Mouse (Mus musculus) cerebellum, postnatal 25 days (tissue): ENCODE measurements around the gene Olfr750.
A peak's percentile ranks its signal among the peaks of the same experiment; 100 is the strongest.

ENCODE experiments used
- DNase-seq, 2 experiments: peaks; one replicate each; pipeline ENCODE4 v3.0.0; 2021; ENCODE audit warnings: mixed read lengths in 2 of 2

The Olfr750 gene

DNA sequence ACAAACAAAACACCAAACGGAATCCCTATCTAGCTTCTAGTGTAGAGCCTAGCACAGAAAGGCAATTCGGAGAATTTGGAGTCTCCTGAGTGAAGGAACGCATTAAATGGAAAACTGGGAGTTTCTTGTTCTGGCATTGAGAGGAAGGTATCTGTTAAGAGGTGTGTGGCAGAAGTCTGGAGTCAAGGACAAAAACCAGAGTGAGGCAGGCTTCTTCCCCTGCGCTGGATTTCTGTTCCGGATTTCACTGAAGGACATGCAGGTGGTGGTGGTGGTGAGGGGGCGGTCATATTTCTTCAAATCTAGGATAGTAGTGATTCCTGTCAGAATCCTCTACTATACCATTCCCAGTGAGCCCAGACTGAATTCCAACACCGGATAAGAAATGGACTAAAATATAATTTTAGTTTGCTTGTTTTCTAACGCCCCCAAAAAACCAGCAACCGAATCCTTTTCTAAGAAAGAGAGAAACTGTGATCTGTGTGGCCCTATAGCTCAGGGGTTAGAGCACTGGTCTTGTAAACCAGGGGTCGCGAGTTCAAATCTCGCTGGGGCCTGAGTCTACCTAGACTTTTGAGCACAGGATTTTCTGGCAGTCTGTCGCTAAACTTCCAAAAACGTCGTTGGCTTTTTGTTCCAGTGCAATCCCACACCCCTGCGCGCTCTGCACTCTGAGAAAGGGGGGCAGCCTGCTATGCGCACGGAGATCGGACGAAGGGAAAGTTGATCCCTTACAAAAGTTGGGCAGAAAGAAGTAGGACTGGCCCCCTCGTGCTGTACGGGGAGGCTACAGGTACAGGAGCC, 14.1 kb upstream of the Olfr750 start:
- DNase-seq: peak; percentile 87 to 90

- DNase-seq: no peak
Measured at GRCm38 (mm10) chr14:51087762-51088161, 13.5 kb upstream of the Olfr750 start.

GRCm38 (mm10) chr14:51085911-51086310, 11.7 kb upstream of the Olfr750 start:
- no peak for DNase-seq

GRCm38 (mm10) chr14:51085086-51085485, 10.9 kb upstream of the Olfr750 start:
- DNase-seq: no peak

DNA sequence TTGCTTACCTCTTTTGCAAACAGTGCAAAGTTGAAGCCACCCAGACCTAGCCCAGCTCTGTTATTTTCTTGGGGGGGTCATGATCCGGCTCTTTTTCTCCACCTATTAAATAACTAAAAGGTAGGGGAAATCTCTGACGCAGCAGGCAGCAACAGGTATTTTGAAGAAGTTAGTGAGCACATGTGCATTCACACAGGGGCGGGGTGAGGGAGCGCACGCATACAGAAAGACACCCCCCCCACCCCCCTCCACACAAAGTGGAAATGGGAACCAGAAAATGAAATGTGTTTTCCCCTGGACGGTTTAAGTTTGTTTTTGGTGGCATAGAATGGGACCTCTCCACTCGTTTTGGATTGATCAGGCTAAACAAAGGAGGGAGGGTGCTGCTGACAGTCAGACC, 9.6 kb upstream of the Olfr750 start:
- no peak for DNase-seq

DNA sequence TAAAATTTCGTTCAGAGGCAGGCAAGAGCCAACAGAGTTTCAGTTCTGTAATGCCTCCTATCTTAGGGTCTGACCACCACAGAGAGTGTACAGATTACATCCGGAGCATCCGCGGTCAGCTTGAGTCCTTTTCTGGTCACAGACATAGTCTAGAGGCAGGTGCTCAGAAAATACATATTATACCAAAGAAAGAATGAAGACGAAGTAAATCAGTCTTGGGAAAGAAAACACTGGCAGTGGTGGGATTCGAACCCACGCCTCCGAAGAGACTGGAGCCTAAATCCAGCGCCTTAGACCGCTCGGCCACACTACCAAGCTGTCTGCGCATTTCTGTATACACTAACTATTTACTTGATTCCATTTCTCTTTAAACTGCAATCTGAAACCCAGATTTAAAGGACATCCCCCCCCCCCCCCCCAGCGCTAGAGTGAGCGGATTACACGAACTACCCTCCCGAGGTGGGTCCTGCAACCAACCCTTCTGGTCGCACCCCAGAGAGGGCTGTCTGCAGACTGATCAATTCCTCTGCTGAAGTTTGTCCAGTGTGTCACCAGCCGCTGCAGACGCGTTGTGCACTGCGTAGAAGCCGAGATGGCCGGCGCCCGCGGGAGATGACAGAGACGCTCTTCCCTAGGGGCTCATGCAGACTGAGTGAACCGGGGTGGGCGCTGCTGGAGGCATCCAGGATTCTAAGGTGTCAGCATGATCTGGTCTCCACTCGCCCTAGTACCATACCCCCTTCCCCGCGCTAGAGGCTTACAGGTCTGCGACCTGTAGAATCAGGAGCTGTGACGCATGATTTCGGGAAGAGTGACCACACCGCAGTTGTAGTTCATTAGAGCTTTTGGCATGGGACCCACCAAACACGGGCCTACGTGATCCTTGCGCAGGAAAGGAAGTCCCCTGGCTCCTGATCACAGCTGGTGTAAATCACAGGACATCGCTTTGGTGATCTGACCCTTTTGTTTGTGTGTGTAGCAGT, 8.7 kb upstream of the Olfr750 start:
- peak; percentile 60 to 75 for DNase-seq

GRCm38 (mm10) chr14:51081035-51081434, 6.8 kb upstream of the Olfr750 start:
- DNase-seq: no peak

GRCm38 (mm10) chr14:51079180-51079579, 4.9 kb upstream of the Olfr750 start:
- no peak for DNase-seq

DNA sequence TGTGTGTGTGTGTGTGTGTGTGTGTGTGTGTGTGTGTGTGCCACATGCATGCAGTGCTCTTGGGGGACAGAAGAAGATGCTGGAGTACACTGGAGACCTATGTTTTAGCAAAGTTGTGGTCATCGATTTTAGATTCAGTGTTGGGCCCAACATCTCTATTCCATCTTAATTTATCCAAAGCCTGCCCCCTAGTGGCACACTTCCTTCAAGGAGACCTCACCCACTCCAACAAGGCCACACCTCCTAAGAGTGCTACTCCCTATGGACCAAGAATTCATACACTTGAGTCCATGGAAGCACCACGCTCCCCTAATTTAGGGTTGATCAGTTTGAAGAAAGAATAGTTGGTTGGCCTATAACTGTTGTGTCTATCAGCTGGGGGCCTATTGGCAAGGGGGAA, 4.6 kb downstream of the Olfr750 start:
- DNase-seq: peak in 1 of 2 experiments; percentile 43

DNA sequence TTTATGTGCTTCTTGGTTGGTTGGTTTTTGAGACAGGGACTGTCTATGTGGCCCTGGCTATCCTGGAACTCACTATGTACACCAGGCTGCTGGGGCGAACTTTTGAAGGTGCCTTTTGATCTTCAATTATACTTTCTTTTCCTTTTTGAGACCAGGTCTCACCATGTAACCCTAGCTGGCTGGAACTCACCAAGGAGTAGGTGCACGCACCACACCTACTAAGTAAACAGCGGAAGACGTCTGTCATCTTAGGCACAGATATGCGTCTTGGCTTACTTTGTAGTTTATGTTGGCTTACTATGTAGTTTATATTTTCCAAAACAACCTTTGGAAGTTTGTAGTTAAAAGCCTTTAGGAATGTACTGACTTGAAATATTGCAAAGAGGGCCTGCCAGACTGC, 5.3 kb downstream of the Olfr750 start:
- no peak for DNase-seq

GRCm38 (mm10) chr14:51060761-51061160, 13.5 kb downstream of the Olfr750 start:
- DNase-seq: no peak

DNA sequence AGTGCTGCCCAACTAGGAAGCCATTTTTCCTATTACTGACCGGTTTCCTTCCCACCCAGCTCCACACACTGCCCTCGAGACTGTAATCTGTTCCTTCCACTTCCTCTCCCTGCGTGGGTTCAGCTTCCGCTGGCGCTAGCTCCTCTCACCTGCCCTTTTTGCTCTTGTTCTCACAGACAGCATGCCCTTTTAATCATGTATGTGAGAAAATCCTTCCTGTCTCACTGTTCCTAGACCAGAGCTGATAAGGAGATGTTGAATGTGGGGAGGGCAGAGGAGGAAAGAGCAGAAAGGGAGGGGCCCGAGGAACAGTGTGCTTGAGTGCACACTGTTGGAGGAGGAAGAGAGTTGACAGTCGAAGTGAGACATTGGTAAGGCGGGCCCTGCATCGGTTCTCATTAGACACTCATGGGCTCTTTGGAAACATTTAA, 16.8 kb downstream of the Olfr750 start, which contains the start of gene Rnase12:
Rnase12 (minus strand) TSS at position 261 of the 431 bp plus-strand sequence.
- no peak for DNase-seq

DNA sequence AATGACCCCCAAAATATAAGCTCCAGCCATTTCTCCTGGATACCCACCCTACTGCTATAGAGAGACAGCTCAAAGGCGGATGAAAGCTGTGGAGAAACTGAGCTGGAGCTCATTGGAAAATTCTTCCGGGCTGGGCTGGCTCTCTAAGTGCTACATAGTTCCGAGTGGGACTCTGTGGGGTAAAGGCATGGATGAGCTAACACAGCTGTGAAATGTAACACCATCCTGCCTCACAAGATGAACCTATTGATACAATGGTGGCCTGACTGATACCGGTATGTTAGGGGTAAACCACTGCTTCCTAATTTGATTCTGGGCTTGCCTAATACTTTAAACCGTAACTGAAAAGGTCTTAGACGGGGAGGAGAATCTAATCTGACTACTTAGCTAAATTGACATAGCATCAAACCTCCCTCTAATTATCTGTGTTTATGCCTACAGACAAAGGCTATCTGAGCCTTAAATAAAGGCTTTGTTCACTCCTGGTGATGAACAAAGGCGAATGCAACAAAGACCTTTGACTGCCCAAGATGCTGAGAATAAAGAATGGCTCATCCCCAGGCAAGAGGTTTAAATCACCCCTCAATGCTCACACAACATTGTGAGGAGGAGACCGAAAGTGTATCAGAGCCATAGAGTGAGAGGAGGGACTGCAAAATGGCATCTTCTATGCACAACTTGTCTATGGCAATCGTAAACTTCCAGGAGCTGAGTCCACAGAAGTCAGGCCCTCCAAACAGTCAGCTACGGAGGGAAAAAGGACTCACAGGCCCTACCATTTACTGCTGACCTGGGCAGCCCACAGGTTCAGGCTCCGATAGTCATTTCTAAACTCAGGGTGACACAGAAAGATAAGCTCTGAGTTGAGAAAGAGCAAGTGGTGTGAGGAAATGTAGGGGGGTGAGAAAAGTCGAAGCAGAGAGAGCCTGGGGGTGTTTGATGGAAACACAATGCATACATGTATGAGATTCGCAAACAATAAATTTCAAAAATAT, 19.7 kb downstream of the Olfr750 start:
- no peak for DNase-seq

DNA sequence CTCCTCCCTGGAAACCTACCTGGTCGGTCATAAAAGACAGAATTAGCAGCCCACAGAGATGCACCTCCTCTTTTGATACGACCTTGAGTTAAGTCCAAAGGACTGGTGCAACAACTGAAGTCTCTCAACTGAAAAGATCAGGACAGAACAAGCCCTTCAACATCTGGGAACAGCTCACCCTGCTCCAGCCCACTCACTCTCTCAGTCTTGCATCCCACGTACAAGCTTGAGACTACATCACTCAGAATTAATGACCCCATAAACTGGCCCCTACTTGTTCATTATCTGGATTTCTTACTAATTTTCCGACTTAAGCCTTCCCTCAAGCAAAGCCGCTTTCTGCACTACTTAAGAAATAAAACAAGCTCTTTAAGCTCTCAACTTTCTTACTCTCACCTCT, 21.1 kb downstream of the Olfr750 start:
- no peak for DNase-seq

DNA sequence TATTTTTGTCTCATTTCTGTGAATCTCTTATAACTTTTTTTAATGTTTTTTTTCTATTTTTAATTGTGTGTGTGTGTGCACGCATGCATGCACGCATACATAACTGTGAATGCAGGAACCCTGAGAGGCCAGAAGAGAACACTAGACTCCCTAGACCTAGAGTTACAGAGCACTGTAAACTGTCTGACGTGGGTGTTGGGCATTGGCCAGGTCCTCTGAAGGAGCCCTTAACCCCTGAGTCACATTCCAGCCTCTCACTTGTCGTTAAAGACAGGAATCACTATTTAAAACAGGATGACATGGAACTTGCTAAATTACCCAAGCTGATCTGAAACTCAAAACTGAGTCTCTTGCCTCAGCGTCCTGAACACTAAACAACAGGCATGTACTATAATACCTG, 22.3 kb downstream of the Olfr750 start:
- no peak for DNase-seq

GRCm38 (mm10) chr14:51050063-51050462, 24.2 kb downstream of the Olfr750 start, which contains the start of gene Rnase11:
TSS of gene Rnase11 (minus strand) at chr14:51050163.
- DNase-seq: no peak

- no peak for DNase-seq
Measured at GRCm38 (mm10) chr14:51047846-51048245, 26.4 kb downstream of the Olfr750 start.

DNA sequence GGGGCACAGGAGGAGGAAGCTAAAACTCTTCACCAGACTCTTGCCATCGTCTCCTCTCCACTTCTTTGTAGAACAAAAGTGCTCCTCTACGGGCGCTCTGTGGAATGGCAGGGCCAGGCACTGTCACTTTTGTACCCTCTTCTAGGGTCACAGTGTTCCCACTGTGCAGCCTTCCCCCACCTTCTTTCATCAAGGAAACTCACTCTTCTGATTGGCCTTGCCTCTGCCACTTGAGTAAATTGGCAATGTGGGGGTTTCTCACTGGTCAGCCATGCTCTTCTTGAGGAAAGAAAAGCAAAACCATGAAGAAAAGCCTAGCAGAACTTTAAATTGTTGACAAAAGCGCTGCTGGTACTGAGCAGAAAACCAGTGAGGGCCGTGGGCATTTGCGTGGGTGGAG, 32.5 kb downstream of the Olfr750 start, which contains the start of gene Rnase9:
Rnase9 (minus strand) TSS at position 101 of the 400 bp plus-strand sequence.
- no peak for DNase-seq

DNA sequence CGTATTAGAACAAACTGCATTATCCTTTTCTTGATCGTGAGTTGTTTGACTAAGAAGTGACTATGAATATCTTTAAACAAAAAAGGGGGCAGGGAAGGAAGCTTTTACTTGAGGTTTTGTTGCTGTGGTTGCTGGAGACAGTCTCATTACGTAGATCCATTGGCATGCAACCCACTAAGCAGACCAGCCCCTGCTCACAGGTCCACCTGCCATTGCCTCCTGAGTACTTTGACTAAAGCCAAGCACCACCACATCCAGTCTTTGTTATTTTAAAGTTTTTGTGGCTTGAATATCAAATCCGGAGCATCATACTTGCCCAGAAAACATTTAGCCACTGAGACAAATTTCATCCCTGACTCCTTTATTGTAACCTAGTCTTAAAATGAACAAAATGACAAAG, 38.0 kb downstream of the Olfr750 start:
- DNase-seq: no peak

- no peak for DNase-seq
Measured at GRCm38 (mm10) chr14:51035206-51035605, 39.0 kb downstream of the Olfr750 start.

DNA sequence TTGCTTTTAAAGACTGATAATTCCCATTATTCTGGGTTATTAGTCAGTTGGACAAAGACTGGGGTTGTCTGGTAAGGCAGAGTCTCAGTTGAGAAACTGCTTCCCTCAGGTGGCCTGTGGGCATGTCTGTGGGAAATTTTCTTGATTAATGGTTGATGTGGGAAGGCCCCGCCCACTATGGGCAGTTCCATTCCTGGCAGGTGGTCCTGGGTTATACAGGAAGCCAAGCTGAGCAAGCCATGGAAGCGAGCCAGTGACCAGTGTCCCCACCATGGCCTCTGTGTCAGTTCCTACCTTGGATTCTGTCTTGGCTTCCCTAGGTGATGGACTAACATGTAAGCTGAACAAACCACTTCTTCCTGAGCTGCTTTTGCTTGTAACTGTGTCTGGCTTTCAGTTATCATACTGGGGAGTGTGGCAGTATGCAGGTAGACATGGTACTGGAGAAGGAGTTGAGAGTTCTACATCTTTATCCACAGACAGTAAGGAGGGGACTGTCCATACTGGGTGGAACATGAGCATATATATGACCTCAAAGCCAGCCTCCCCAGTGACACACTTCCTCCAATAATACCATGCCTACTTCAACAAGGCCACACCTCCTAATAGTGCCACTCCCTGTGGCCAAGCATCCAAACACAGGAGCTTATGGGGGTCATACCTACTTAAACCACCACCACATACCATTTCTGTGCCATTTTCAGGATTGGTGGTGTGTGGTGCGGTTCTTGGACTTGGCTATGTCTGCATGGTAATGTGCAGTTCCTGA, 46.7 kb downstream of the Olfr750 start:
- DNase-seq: peak in 1 of 2 experiments; percentile 8
